Mouse (Mus musculus): Measurements from ENCODE around the gene Pdgfd.
"Not testable (repeated sequence)": the region's sequence is repeated elsewhere in the genome, so short reads cannot be mapped to it uniquely, and the experiment has no call there.

The Pdgfd gene

DNA sequence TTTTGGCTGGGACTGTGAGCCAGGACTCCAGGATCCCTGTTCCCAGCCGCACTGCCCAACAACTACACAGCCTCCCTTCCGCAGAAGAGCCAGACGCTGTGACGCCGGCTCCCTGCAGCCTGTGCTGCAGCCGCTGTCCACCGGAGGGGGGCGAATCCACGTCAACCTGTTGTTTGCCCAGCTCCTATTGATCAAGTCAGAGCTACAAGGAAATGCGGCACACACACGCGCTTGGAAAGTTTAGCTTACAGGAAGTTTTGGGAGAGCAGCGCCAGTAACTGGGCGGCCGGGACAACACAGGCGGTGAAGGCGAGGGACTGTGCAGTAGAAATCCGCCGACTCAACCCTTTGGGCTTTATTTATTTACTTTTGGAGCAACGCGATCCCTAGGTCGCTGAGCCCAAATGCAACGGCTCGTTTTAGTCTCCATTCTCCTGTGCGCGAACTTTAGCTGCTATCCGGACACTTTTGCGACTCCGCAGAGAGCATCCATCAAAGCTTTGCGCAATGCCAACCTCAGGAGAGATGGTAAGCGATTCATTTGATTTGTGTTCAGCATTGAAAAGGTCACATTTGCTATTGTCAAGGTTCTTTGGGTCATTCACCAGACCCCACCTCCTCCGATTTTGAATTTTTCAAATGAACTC lies at the start of gene Pdgfd:
Gene Pdgfd (plus strand): TSS at position 194 of the 647 bp plus-strand sequence.
- DNase-seq (ENCODE audit: low read depth, low spot score), result no peak

GRCm38 (mm10) chr9:6169038-6169431 lies 651 bp downstream of the Pdgfd start:
- DNase-seq (ENCODE audit: low read depth, low spot score), result no peak

- DNase-seq (ENCODE audit: low read depth, low spot score), result no peak
Measured at GRCm38 (mm10) chr9:6170962-6171361, 2.6 kb downstream of the Pdgfd start.

GRCm38 (mm10) chr9:6173276-6173675 lies 4.9 kb downstream of the Pdgfd start:
- no peak for DNase-seq (ENCODE audit: low read depth, low spot score)

- DNase-seq (ENCODE audit: low read depth, low spot score), result no peak
Measured at GRCm38 (mm10) chr9:6175731-6176130, 7.3 kb downstream of the Pdgfd start.

DNA sequence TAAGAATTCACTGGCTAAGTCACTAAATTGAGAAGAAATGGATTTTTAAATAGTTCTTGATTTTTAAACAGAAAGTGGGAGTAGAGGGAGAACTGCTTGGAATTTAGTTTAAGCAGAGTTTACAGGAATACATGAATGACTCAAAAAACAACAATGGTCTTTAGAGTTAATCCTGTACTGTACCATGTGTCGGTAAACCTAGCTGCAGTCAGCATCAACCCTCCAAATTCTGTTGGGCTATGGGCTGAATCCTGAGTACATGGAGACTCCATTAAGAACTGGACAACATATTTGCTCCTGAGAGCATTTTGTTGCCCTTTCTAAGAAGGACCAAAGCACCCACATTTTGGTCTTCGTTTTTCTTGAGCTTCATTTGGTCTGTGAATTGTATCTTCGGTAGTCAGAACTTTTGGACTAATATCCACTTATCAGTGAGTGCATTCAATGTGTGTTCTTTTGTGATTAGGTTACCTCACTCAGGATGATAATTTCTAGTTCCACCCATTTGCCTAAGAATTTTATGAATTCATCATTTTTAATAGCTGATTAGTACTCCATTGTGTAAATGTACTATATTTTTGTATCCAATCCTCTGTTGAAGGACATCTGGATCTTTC lies 14.0 kb downstream of the Pdgfd start:
- DNase-seq (ENCODE audit: low read depth, low spot score), result no peak

- no peak for DNase-seq (ENCODE audit: low read depth, low spot score)
Measured at GRCm38 (mm10) chr9:6187955-6188354, 19.6 kb downstream of the Pdgfd start.

DNA sequence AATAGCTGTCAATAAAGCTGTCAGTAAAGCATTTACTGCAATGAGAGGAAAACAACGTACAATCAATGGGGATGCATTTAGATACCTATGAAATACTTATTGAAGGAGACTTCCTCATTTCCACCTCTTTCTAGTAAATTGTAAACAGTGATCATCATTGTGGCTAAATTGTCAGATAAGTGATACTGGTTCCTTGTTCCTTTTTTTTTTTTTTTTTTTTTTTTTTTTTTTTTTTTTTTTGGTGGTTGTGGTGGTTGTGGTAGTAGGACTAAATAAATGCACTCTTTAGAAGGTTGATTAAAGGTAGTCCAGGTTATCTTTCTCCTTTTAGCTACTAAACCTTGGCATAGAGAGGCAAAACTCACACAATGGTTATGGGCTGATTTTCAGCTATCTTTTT lies 25.0 kb downstream of the Pdgfd start:
- DNase-seq (ENCODE audit: low read depth, low spot score), result no peak

DNA sequence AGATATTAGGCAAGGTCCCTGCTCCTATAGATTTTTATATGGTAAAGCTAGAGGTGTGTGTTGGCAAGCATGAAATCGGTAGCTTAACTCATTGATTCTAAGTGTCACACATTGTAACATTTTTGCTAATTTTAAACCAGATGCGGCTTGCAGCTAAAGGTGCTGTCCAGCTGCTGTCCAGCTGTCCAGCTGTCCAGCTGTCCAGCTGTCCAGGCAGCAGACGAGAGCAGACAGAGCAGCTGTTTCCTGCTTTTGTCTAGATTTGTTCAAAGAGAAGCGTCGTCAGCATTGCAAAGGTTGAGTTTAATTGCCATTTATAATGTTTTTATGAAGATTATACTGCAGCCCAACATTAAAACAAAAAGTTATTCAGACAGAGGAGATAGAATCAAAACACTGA lies 44.5 kb downstream of the Pdgfd start:
- DNase-seq (ENCODE audit: low read depth, low spot score), result no peak

GRCm38 (mm10) chr9:6217505-6217904 lies 49.1 kb downstream of the Pdgfd start:
- DNase-seq (ENCODE audit: low read depth, low spot score), result no peak

DNA sequence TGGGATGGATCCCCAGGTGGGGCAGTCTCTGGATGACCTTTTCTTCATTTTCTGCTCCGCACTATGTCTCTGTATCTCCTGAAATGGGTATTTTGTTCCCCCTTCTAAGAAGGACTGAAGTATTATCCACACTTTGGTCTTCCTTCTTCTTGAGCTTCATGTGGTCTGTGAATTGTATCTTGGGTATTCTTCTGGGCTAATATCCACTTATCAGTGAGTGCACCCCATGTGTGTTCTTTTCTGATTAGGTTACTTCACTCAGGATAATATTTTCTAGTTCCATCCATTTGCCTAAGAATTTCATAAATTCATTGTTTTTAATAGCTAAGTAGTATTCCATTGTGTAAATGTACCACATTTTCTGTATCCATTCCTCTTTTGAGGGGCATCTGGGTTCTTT lies 67.6 kb downstream of the Pdgfd start:
- not testable (repeated sequence) for DNase-seq (ENCODE audit: low read depth, low spot score)

DNA sequence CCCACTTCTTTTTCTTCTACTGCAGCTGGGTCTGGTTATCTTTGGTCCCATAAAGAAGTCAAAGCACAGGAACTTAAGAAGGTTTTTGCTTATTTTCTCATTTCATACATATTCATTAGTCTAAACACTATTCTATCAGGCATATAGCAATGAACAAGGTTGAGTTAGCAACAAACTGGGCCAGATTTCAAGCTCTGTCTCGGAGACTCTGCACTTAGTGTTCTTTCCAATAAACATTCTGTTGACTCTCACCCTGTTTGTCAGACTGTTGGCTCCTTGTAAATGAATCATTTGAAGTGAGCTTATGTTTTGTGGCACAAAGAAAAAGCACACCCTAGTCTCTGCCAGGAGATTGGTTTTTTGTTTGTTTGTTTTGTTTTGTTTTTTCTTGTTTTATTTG lies 81.9 kb downstream of the Pdgfd start:
- no peak for DNase-seq (ENCODE audit: low read depth, low spot score)

DNA sequence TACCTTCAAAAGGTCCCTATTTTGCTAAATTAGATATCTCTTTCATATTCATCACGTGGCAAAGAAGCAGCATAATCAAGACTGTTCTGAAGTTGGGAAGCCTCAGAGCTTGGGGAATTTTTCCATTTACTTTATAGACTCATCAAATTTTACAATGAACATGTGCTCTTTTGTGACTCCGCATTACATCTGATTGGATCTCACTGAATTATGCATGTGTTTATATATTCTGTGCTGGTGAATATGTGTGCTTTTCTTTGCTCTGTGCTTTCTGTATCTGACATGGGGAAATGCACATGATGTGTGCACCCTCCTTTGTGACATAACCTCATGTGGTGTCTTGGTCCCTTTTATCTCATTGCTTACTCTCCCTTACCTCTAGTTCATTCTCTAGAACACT lies 83.6 kb downstream of the Pdgfd start:
- no peak for DNase-seq (ENCODE audit: low read depth, low spot score)

GRCm38 (mm10) chr9:6257072-6257471 lies 88.7 kb downstream of the Pdgfd start:
- DNase-seq (ENCODE audit: low read depth, low spot score), result no peak

DNA sequence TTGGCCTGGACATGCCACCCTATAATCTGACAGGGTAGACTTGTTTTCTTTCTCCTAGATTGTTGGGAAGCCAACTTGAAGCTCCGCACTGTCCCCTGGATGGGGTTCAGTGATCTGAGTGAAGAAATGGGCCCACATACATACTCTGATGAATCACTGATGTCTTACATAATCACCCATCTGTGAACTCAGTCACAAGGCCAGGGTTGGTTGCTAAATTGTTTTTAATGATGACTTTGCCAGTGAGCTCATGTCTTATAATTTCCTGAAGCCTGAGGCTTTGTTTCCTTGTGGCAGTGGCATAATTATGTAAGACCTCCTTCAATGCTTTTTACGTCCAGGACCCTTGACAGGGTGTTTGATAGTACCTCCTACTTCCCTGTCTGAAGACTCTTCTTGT lies 96.4 kb downstream of the Pdgfd start:
- no peak for DNase-seq (ENCODE audit: low read depth, low spot score)

DNA sequence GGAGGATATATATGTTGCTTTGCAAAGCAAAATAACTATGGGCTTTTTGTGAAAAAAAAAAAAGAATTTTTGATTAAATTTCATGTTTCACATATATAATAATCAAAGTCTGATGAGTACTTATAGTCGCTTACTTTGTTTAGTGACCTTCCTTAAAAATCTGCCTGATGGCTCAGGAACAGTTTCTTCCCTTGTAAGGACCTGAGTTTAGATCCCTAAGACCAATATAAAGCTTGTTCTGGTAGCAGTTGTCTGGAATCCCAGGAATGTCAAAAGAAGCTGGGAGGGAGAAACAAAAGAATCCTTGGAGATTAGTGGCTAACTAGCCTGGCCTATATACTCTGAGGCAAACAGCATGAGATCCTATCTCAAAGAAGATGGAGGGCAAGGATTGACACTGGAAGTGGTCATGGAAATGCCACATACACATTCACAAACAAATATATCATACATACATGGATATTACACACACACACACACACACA lies 101.5 kb downstream of the Pdgfd start, which contains the start of gene Ddi1:
Gene Ddi1 (minus strand): TSS at position 51 of the 485 bp plus-strand sequence.
- no peak for DNase-seq (ENCODE audit: low read depth, low spot score)

DNA sequence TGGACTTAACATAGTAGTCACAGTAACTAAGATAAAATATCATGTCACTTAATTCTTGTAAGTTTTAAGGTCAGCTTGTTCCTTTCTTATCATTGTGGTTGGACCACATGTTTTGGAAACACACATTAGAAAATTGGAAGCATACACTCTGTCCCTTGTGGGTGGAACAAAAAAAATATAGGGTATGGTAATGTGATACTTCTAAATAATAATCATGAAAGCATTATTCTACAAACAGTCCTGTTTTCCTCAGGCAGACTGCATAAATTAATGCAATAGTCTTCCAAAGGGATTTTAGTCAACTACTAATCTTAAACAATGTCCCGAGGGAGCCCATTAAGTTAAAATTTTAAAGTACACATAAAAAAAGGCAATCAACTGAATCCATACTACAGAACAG lies 108.0 kb downstream of the Pdgfd start:
- DNase-seq (ENCODE audit: low read depth, low spot score), result no peak

DNA sequence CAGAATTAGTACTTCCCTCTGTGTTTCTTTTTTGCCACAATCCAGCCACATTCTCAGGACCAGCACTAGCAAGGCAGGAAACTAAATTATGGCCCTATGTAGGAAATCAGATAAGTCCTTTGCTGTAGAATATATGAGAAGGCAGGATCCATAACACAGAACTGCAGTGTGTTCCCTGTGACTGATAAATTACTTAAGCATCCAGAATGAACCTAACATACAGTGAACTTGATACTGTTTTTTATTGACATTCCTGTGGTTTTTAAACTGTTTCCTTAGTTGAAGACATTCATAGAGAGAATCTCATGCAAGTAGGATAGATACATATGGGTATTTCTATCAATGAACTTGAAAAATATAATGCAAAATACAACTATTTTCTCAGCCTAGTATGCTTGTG lies 109.1 kb downstream of the Pdgfd start:
- DNase-seq (ENCODE audit: low read depth, low spot score), result no peak

GRCm38 (mm10) chr9:6286770-6287169 lies 118.4 kb downstream of the Pdgfd start:
- DNase-seq (ENCODE audit: low read depth, low spot score), result no peak

GRCm38 (mm10) chr9:6289211-6289696 lies 120.9 kb downstream of the Pdgfd start:
- DNase-seq (ENCODE audit: low read depth, low spot score), result no peak

GRCm38 (mm10) chr9:6298547-6298946 lies 130.2 kb downstream of the Pdgfd start:
- DNase-seq (ENCODE audit: low read depth, low spot score), result no peak

DNA sequence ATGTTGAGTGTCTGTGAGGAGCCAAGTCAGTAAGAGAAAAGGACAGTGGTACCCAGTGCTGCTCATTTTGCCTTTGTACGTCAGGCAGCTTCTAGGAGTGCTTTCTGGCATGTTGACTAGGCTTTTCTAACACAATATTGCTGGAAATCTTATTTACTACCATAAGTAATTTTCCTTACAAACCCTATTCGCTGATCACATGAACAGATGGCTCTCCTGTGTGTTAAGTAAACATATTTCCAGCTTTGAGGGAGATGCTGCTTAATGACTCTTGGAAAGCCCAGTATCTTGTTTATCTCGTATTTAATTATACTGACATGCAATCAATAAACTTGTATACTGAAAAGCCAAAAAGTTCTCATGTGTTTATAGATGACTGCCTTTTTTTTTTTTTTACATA lies 133.7 kb downstream of the Pdgfd start:
- DNase-seq (ENCODE audit: low read depth, low spot score), result no peak

DNA sequence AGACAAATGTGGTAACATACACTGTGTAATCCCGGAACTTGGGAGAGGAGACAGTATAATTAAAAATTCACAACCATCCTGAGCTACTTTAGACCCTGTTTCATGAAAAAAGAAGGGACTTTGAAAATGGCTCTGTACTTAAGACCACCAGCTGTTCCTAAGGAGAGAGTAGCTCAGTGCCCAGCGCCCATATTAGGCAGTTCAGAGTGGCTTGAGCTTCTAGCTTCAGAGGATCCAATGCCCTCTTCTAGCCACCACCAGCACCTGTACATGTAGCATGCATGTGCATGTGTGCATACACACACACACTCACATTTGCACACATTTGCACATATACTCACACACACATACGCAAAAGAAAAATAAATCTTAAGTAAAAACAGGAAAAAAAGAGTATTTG lies 136.2 kb downstream of the Pdgfd start:
- no peak for DNase-seq (ENCODE audit: low read depth, low spot score)
